Mouse (Mus musculus) myocyte (in vitro differentiated cells): ENCODE measurements around the gene H2-Q10. TPM values are rescaled to one million over a fixed set of nuclear protein-coding genes. Genes with fewer than 3 reads are reported as not detected.

Experiments used
- H3K27me3 ChIP-seq: one replicate; pipeline ENCODE4 v1.6.1; 2011; ENCODE audit not compliant: control insufficient read depth, insufficient read depth, insufficient read length
- H3K36me3 ChIP-seq: one replicate; pipeline ENCODE4 v1.6.1; 2011; ENCODE audit not compliant: control insufficient read depth, insufficient read depth
- H3K4me2 ChIP-seq: one replicate; pipeline ENCODE4 v1.6.1; 2011; ENCODE audit warnings: low read depth, control low read depth
- H3K4me3 ChIP-seq: one replicate; pipeline ENCODE4 v1.5.1; 2011; ENCODE audit warnings: mild to moderate bottlenecking, control low read depth, moderate library complexity
- H3K79me2 ChIP-seq: one replicate; pipeline ENCODE4 v1.6.1; 2011; ENCODE audit not compliant: control insufficient read depth, insufficient read depth
- H3ac ChIP-seq: one replicate; pipeline ENCODE4 v1.6.1; 2011; ENCODE audit not compliant: control insufficient read depth, insufficient read length
- CEBPB ChIP-seq: IDR thresholded peaks from 2 replicates; pipeline ENCODE4 v1.6.1; 2011; ENCODE audit warnings: mild to moderate bottlenecking, moderate library complexity; ENCODE audit not compliant: poor library complexity, insufficient read depth, severe bottlenecking
- E2F4 ChIP-seq: IDR thresholded peaks from one replicate; pipeline ENCODE4 v1.6.1; 2011; ENCODE audit warnings: mild to moderate bottlenecking, control low read depth, moderate library complexity; ENCODE audit not compliant: insufficient read depth
- MAX ChIP-seq: IDR thresholded peaks from one replicate; pipeline ENCODE4 v1.6.1; 2011; ENCODE audit warnings: low read depth, mild to moderate bottlenecking, control low read depth
- MYOD1 ChIP-seq, 3 experiments: IDR thresholded peaks; one replicate each; pipeline ENCODE4 v1.6.1; 2011; ENCODE audit warnings: control low read depth in 2 of 3, low read depth in 2 of 3, mild to moderate bottlenecking in 2 of 3, moderate library complexity in 1 of 3; ENCODE audit not compliant: insufficient read length in 2 of 3, control insufficient read depth in 1 of 3
- MYOG ChIP-seq, 3 experiments: IDR thresholded peaks; one replicate each; pipeline ENCODE4 v1.6.1; 2011; ENCODE audit warnings: control low read depth in 2 of 3, low read depth in 2 of 3, mild to moderate bottlenecking in 2 of 3; ENCODE audit not compliant: insufficient read length in 2 of 3, control insufficient read depth in 1 of 3, insufficient read depth in 1 of 3
- POLR2A ChIP-seq: IDR thresholded peaks from one replicate; pipeline ENCODE4 v1.6.1; 2011; ENCODE audit warnings: low read depth, mild to moderate bottlenecking, control low read depth, moderate library complexity; ENCODE audit not compliant: insufficient read length
- POLR2AphosphoS2 ChIP-seq: IDR thresholded peaks from one replicate; pipeline ENCODE4 v1.6.1; 2011; ENCODE audit warnings: low read depth, control low read depth; ENCODE audit not compliant: insufficient read length
- REST ChIP-seq: IDR thresholded peaks from one replicate; pipeline ENCODE4 v1.6.1; 2011; ENCODE audit warnings: mild to moderate bottlenecking, control low read depth, moderate library complexity; ENCODE audit not compliant: insufficient read depth, insufficient read length
- SRF ChIP-seq: IDR thresholded peaks from one replicate; pipeline ENCODE4 v1.6.1; 2011; ENCODE audit warnings: low read depth; ENCODE audit not compliant: control insufficient read depth, insufficient read length
- TCF12 ChIP-seq: IDR thresholded peaks from one replicate; pipeline ENCODE4 v1.6.1; 2011; ENCODE audit warnings: mild to moderate bottlenecking, control low read depth; ENCODE audit not compliant: poor library complexity, insufficient read depth, severe bottlenecking
- TCF3 ChIP-seq: IDR thresholded peaks from one replicate; pipeline ENCODE4 v1.6.1; 2011; ENCODE audit warnings: low read depth, control low read depth; ENCODE audit not compliant: insufficient read length
- USF1 ChIP-seq: IDR thresholded peaks from one replicate; pipeline ENCODE4 v1.6.1; 2011; ENCODE audit warnings: low read depth, mild to moderate bottlenecking, control low read depth, moderate library complexity
- polyA plus RNA-seq: library from polyadenylated mRNA; unstranded; fragments of >200 nt; fragmentation: generic; extraction: Trizol; gene quantifications from one replicate; pipeline ENCODE4 v1.2.1, GENCODE M21; 2012; ENCODE audit warnings: missing spikeins

Gene H2-Q10
- polyA plus RNA-seq, 1 experiment = 0.02 TPM

DNA sequence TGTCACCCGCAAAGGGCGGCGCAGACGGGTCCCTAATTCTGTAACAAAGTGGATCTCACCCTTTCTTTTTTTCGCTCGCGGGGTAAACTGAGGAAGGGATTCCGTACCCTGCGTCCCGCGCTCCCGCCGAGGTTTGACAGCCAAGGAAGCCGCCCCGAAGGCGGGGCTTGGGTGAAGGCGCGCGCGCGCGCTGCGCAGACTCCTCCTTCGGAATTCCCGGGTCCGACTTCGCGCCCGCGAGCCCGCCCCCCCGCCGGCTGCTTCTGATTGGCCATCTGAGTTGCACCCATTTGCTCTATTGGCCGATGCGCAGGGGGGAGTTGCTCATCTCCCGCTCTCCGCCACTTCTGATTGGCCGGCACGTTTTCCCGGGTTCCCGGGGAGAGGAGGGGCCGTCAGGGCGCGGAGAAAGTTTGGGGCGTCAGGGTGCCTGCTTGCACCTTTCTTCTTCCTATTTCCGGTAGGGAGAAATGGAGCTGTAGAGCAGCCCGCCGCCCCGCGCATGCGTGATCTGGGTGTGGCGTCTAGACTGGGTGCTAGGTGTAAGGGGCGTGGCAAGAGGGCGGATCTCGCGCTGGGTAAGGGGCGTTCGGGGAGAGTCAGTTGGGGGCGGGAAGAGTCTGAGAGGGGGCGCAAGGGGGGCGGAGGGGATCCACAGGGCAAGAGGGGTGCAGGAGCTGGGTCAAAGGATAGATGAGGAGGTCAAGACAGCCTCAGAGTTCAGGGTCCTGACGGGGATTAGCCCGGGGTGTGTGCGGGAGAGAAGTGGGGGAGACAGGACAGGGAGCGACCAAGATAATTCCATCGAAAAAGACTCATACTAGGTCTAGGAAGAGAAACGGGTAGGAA is 47.0 kb downstream of the H2-Q10 start, which contains the start of the genes Tcf19 and Cchcr1:
TSS of gene Tcf19 (minus strand) at position 173 of the 849 bp plus-strand sequence.
TSS of gene Cchcr1 (plus strand) at position 449 of the 849 bp plus-strand sequence.
- peaks cover 5% of the 10 kb centered on the region for H3K36me3 ChIP-seq

DNA sequence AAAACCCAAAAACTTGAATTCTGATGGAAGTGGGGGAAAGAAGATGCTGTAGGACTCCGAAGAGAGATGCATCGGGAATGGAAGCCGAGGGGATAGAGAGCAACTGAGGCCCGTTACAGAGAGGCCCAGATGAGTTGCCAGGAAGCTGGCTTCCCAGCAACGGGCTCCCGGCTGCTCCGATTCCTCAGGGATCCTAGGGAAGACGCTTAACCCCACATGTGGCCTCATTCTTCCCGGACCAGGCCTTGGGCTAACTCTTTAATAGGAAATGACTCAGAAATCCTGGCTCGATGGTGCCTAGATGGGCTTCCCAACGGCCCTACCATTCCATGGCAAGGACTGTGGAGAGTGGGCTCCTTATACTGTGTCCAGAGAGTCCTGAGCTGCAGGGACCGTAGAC is 47.6 kb downstream of the H2-Q10 start:
- Histone ChIP-seq H3K4me3 (peak overlapping the region; percentile 73), H3ac (peak overlapping the region; percentile 55), H3K27me3 (no peaks in the 10 kb centered on the region), H3K36me3 (peaks cover 5% of the 10 kb centered on the region), H3K79me2 (peaks cover 4% of the 10 kb centered on the region), H3K4me2 (peak overlapping the region; percentile 73)
- TF ChIP-seq MYOD1 (IDR thresholded peaks at IDR 0.05; ENCODE audit: control insufficient read depth in 1 of 3, insufficient read length in 2 of 3, low read depth in 2 of 3) (no peak), REST (no peak), MYOG (IDR thresholded peaks at IDR 0.05; ENCODE audit: control insufficient read depth in 1 of 3, insufficient read depth in 1 of 3, insufficient read length in 2 of 3, low read depth in 2 of 3) (no peak), POLR2A (no peak), SRF (no peak), CEBPB (no peak), TCF12 (no peak), E2F4 (no peak), POLR2AphosphoS2 (no peak), MAX (no peak), TCF3 (no peak), USF1 (no peak)

More for the DNA sequence above, 47.0 kb downstream of the H2-Q10 start, which contains the start of the genes Tcf19 and Cchcr1:
- peaks cover 4% of the 10 kb centered on the region for H3K79me2 ChIP-seq
- no peak for TF ChIP-seq MYOG (IDR thresholded peaks at IDR 0.05; ENCODE audit: control insufficient read depth in 1 of 3, insufficient read depth in 1 of 3, insufficient read length in 2 of 3, low read depth in 2 of 3)
- peak; percentile 35 for TF ChIP-seq POLR2A
- TF ChIP-seq E2F4 = peak; percentile 79
- no peak for TF ChIP-seq TCF12
- H3K4me3 ChIP-seq = peak within 1 kb of the TSS; percentile 73
- peak within 1 kb of the TSS; percentile 81 for H3K4me2 ChIP-seq
- H3K27me3 ChIP-seq = no peaks in the 10 kb centered on the region
- H3ac ChIP-seq = peak within 1 kb of the TSS; percentile 55

Other genes starting within 250 kb of the H2-Q10 start
- gene Gm16181, start 249.3 kb upstream of the H2-Q10 start, polyA plus RNA-seq = 0.18 TPM
- 2.0 TPM for gene Atp6v1g2, start 236.4 kb upstream of the H2-Q10 start, polyA plus RNA-seq
- gene Nfkbil1, start 234.3 kb upstream of the H2-Q10 start, polyA plus RNA-seq = 27.1 TPM
- 268 TPM for gene Ddx39b, start 228.3 kb upstream of the H2-Q10 start, polyA plus RNA-seq
- 38.3 TPM for gene H2-D1, start 207.4 kb upstream of the H2-Q10 start, polyA plus RNA-seq
- 6.6 TPM for gene H2-Q1, start 149.7 kb upstream of the H2-Q10 start, polyA plus RNA-seq
- gene H2-Q2, start 127.8 kb upstream of the H2-Q10 start, polyA plus RNA-seq = 0.17 TPM
- 8.3 TPM for gene H2-Q4, start 90.5 kb upstream of the H2-Q10 start, polyA plus RNA-seq
- not detected for gene H2-Q6, start 45.2 kb upstream of the H2-Q10 start, polyA plus RNA-seq
- gene H2-Q7, start 30.9 kb upstream of the H2-Q10 start, polyA plus RNA-seq = 0.06 TPM
- not detected for gene Pou5f1, start 35.9 kb downstream of the H2-Q10 start, polyA plus RNA-seq
- 11.1 TPM for gene Tcf19, start 46.7 kb downstream of the H2-Q10 start, polyA plus RNA-seq
- gene Cchcr1, start 47.0 kb downstream of the H2-Q10 start, polyA plus RNA-seq = 8.8 TPM
- 0.07 TPM for gene Psors1c2, start 63.1 kb downstream of the H2-Q10 start, polyA plus RNA-seq
- gene Cdsn, start 82.0 kb downstream of the H2-Q10 start, polyA plus RNA-seq = 55.4 TPM
- not detected for gene 2300002M23Rik, start 97.4 kb downstream of the H2-Q10 start, polyA plus RNA-seq
- not detected for gene Sfta2, start 131.5 kb downstream of the H2-Q10 start, polyA plus RNA-seq
- gene Gm9573, start 156.5 kb downstream of the H2-Q10 start, polyA plus RNA-seq = not detected
- gene Mucl3, start 173.6 kb downstream of the H2-Q10 start, polyA plus RNA-seq = 0.05 TPM
- 13.7 TPM for gene Vars2, start 197.5 kb downstream of the H2-Q10 start, polyA plus RNA-seq
- 27.4 TPM for gene Gtf2h4, start 203.7 kb downstream of the H2-Q10 start, polyA plus RNA-seq
- gene Ddr1, start 234.5 kb downstream of the H2-Q10 start, polyA plus RNA-seq = 65.6 TPM